Mouse (Mus musculus): ENCODE measurements at regions not wholly inside any gene's neighbourhood (a gene's known extent, or its start where the extent isn't known, plus 50 kb on each side); places are given as distances from the start of the nearest gene placed in this dataset.

- no peak for ATAC-seq
- no peak overlapping the region for H3K4me3 ChIP-seq (replicated peaks; ENCODE audit: low read length)
- H3K4me1 ChIP-seq (replicated peaks; ENCODE audit: control insufficient read depth, insufficient read depth, low read length) = no peaks in the 10 kb centered on the region
- no peak overlapping the region for H3K4me2 ChIP-seq (ENCODE audit: low read length)
- H3K27me3 ChIP-seq (replicated peaks; ENCODE audit: control insufficient read depth, insufficient read depth, low read length) = no peaks in the 10 kb centered on the region
- H3K36me3 ChIP-seq (ENCODE audit: control insufficient read depth, insufficient read depth) = no peaks in the 10 kb centered on the region
- no peaks in the 10 kb centered on the region for H3K9me3 ChIP-seq (ENCODE audit: control insufficient read depth, low read length)
- no peak overlapping the region for H3K27ac ChIP-seq (ENCODE audit: low read length)
- WGBS = 77% methylated on average over 5 of the region's 5 CpGs
- no peak overlapping the region for H3K9ac ChIP-seq (replicated peaks; ENCODE audit: low read depth, low read length)
These were observed 80.0 kb downstream of the Tbx4 start for GRCm38 (mm10) chr11:85966207-85966606.

- H3K4me2 ChIP-seq (ENCODE audit: low read length) = no peak overlapping the region
- 77% methylated on average over 2 of the region's 2 CpGs for WGBS
- no peaks in the 10 kb centered on the region for H3K9me3 ChIP-seq (ENCODE audit: control insufficient read depth, low read length)
- H3K27ac ChIP-seq (ENCODE audit: low read length) = no peak overlapping the region
- ATAC-seq = no peak
- H3K9ac ChIP-seq (replicated peaks; ENCODE audit: low read depth, low read length) = no peak overlapping the region
- H3K4me1 ChIP-seq (replicated peaks; ENCODE audit: control insufficient read depth, insufficient read depth, low read length) = no peaks in the 10 kb centered on the region
- H3K27me3 ChIP-seq (replicated peaks; ENCODE audit: control insufficient read depth, insufficient read depth, low read length) = no peaks in the 10 kb centered on the region
- no peaks in the 10 kb centered on the region for H3K36me3 ChIP-seq (ENCODE audit: control insufficient read depth, insufficient read depth)
- H3K4me3 ChIP-seq (replicated peaks; ENCODE audit: low read length) = no peak overlapping the region
These were observed 84.1 kb downstream of the Tbx4 start for GRCm38 (mm10) chr11:85970287-85970686.

GRCm38 (mm10) chr11:85972385-85972784 is 86.2 kb downstream of the Tbx4 start:
- H3K9ac ChIP-seq (replicated peaks; ENCODE audit: low read depth, low read length) = no peak overlapping the region
- H3K27me3 ChIP-seq (replicated peaks; ENCODE audit: control insufficient read depth, insufficient read depth, low read length) = no peaks in the 10 kb centered on the region
- 21% methylated on average over 7 of the region's 7 CpGs for WGBS
- ATAC-seq = peak; percentile 66; the same call in 1 of the 2 replicates
- H3K9me3 ChIP-seq (ENCODE audit: control insufficient read depth, low read length) = no peaks in the 10 kb centered on the region
- H3K36me3 ChIP-seq (ENCODE audit: control insufficient read depth, insufficient read depth) = no peaks in the 10 kb centered on the region
- H3K27ac ChIP-seq (ENCODE audit: low read length) = no peak overlapping the region
- no peaks in the 10 kb centered on the region for H3K4me1 ChIP-seq (replicated peaks; ENCODE audit: control insufficient read depth, insufficient read depth, low read length)
- no peak overlapping the region for H3K4me2 ChIP-seq (ENCODE audit: low read length)
- H3K4me3 ChIP-seq (replicated peaks; ENCODE audit: low read length) = no peak overlapping the region

GRCm38 (mm10) chr11:85973736-85974135 is 87.5 kb downstream of the Tbx4 start:
- no peak for ATAC-seq
- no peak overlapping the region for H3K27ac ChIP-seq (ENCODE audit: low read length)
- WGBS = 62% methylated on average over 5 of the region's 5 CpGs

GRCm38 (mm10) chr11:85976693-85977434 is 90.6 kb downstream of the Tbx4 start:
- Histone ChIP-seq H3K9me3 (ENCODE audit: control insufficient read depth, low read length) (no peaks in the 10 kb centered on the region), H3K4me3 (replicated peaks; ENCODE audit: low read length) (no peak overlapping the region), H3K27me3 (replicated peaks; ENCODE audit: control insufficient read depth, insufficient read depth, low read length) (no peaks in the 10 kb centered on the region), H3K4me1 (replicated peaks; ENCODE audit: control insufficient read depth, insufficient read depth, low read length) (no peaks in the 10 kb centered on the region), H3K9ac (replicated peaks; ENCODE audit: low read depth, low read length) (no peak overlapping the region), H3K36me3 (ENCODE audit: control insufficient read depth, insufficient read depth) (no peaks in the 10 kb centered on the region), H3K27ac (ENCODE audit: low read length) (no peak overlapping the region), H3K4me2 (ENCODE audit: low read length) (no peak overlapping the region)
- 82% methylated on average over 18 of the region's 18 CpGs for WGBS
- no peak for ATAC-seq

More at GRCm38 (mm10) chr11:85973736-85974135, 87.5 kb downstream of the Tbx4 start:
- Histone ChIP-seq H3K27me3 (replicated peaks; ENCODE audit: control insufficient read depth, insufficient read depth, low read length) (no peaks in the 10 kb centered on the region), H3K9ac (replicated peaks; ENCODE audit: low read depth, low read length) (no peak overlapping the region), H3K36me3 (ENCODE audit: control insufficient read depth, insufficient read depth) (no peaks in the 10 kb centered on the region), H3K4me2 (ENCODE audit: low read length) (no peak overlapping the region), H3K4me3 (replicated peaks; ENCODE audit: low read length) (no peak overlapping the region), H3K4me1 (replicated peaks; ENCODE audit: control insufficient read depth, insufficient read depth, low read length) (no peaks in the 10 kb centered on the region), H3K9me3 (ENCODE audit: control insufficient read depth, low read length) (no peaks in the 10 kb centered on the region)

GRCm38 (mm10) chr11:85980388-85980787 is 94.2 kb downstream of the Tbx4 start:
- Histone ChIP-seq H3K36me3 (ENCODE audit: control insufficient read depth, insufficient read depth) (no peaks in the 10 kb centered on the region), H3K27me3 (replicated peaks; ENCODE audit: control insufficient read depth, insufficient read depth, low read length) (no peaks in the 10 kb centered on the region), H3K4me2 (ENCODE audit: low read length) (no peak overlapping the region), H3K9ac (replicated peaks; ENCODE audit: low read depth, low read length) (no peak overlapping the region), H3K9me3 (ENCODE audit: control insufficient read depth, low read length) (no peaks in the 10 kb centered on the region), H3K4me1 (replicated peaks; ENCODE audit: control insufficient read depth, insufficient read depth, low read length) (no peaks in the 10 kb centered on the region), H3K27ac (ENCODE audit: low read length) (no peak overlapping the region), H3K4me3 (replicated peaks; ENCODE audit: low read length) (no peak overlapping the region)
- ATAC-seq = no peak
- WGBS = 76% methylated on average over 11 of the region's 11 CpGs

- ATAC-seq = no peak
- Histone ChIP-seq H3K4me2 (ENCODE audit: low read length) (no peak overlapping the region), H3K9me3 (ENCODE audit: control insufficient read depth, low read length) (no peaks in the 10 kb centered on the region), H3K4me3 (replicated peaks; ENCODE audit: low read length) (no peak overlapping the region), H3K4me1 (replicated peaks; ENCODE audit: control insufficient read depth, insufficient read depth, low read length) (no peaks in the 10 kb centered on the region), H3K27ac (ENCODE audit: low read length) (no peak overlapping the region), H3K9ac (replicated peaks; ENCODE audit: low read depth, low read length) (no peak overlapping the region), H3K27me3 (replicated peaks; ENCODE audit: control insufficient read depth, insufficient read depth, low read length) (no peaks in the 10 kb centered on the region), H3K36me3 (ENCODE audit: control insufficient read depth, insufficient read depth) (no peaks in the 10 kb centered on the region)
- WGBS = 58% methylated on average over 4 of the region's 4 CpGs
These were observed 95.3 kb downstream of the Tbx4 start for GRCm38 (mm10) chr11:85981561-85981960.

GRCm38 (mm10) chr11:85986338-85986737 is 100.1 kb downstream of the Tbx4 start:
- H3K27ac ChIP-seq (ENCODE audit: low read length) = no peak overlapping the region
- 89% methylated on average over 8 of the region's 8 CpGs for WGBS
- ATAC-seq = no peak
- no peak overlapping the region for H3K4me3 ChIP-seq (replicated peaks; ENCODE audit: low read length)
- no peak overlapping the region for H3K9ac ChIP-seq (replicated peaks; ENCODE audit: low read depth, low read length)
- H3K4me1 ChIP-seq (replicated peaks; ENCODE audit: control insufficient read depth, insufficient read depth, low read length) = peaks cover 10% of the 10 kb centered on the region
- no peak overlapping the region for H3K4me2 ChIP-seq (ENCODE audit: low read length)
- H3K36me3 ChIP-seq (ENCODE audit: control insufficient read depth, insufficient read depth) = no peaks in the 10 kb centered on the region
- H3K27me3 ChIP-seq (replicated peaks; ENCODE audit: control insufficient read depth, insufficient read depth, low read length) = peaks cover 5% of the 10 kb centered on the region; the same call in 1 of the 2 replicates
- H3K9me3 ChIP-seq (ENCODE audit: control insufficient read depth, low read length) = no peaks in the 10 kb centered on the region

- peaks cover 10% of the 10 kb centered on the region for H3K4me1 ChIP-seq (replicated peaks; ENCODE audit: control insufficient read depth, insufficient read depth, low read length)
- no peak overlapping the region for H3K27ac ChIP-seq (ENCODE audit: low read length)
- peaks cover 5% of the 10 kb centered on the region; the same call in 1 of the 2 replicates for H3K27me3 ChIP-seq (replicated peaks; ENCODE audit: control insufficient read depth, insufficient read depth, low read length)
- H3K36me3 ChIP-seq (ENCODE audit: control insufficient read depth, insufficient read depth) = no peaks in the 10 kb centered on the region
- H3K9me3 ChIP-seq (ENCODE audit: control insufficient read depth, low read length) = no peaks in the 10 kb centered on the region
- no peak overlapping the region for H3K9ac ChIP-seq (replicated peaks; ENCODE audit: low read depth, low read length)
- WGBS = 95% methylated on average over 2 of the region's 2 CpGs
- H3K4me2 ChIP-seq (ENCODE audit: low read length) = no peak overlapping the region
- ATAC-seq = no peak
- no peak overlapping the region for H3K4me3 ChIP-seq (replicated peaks; ENCODE audit: low read length)
These were observed 101.0 kb downstream of the Tbx4 start for GRCm38 (mm10) chr11:85987181-85987580.

All from forebrain, embryonic 16.5 days (tissue).